Mouse (Mus musculus) inflammation-experienced regulatory T-cells, adult 16 weeks (primary cell): ENCODE results near the gene Cftr. TPM values are rescaled to one million over a fixed set of nuclear protein-coding genes. Genes with fewer than 3 reads are reported as not detected.

Source experiments
- polyA plus RNA-seq: library from polyadenylated mRNA; unstranded; fragments of 100-300 nt; shearing (Covaris generic); gene quantifications from one replicate; pipeline ENCODE4 v1.2.1, GENCODE M21; 2017

The Cftr gene
- not detected for polyA plus RNA-seq

DNA sequence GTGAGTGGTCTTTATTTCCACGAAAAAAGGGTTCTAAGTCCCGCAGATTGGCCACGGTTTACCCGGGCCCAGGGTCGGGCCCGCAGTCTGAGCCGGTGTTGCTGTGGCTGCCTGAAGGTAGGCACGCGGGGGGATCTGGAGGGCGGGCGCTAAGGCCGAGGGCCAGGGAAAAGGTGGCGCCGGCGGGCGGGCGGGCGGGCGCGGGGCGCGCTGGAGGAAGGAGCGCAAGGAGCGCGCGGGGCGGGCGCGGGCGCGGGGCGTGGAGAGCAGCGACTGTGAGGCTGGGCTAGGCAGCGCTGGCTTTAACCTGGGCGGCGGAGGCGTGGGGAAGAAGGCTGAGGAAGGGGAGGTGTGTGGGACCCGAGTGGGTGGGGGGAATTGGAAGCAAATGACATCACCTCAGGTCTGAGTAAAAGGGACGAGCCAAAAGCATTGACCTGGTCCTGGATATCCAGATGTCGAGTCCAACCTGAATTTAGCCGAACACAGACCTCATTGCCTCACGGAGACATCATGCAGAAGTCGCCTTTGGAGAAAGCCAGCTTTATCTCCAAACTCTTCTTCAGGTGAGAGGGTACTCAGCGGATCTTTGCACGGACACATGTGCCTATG, at the start of gene Cftr:
TSS of gene Cftr (plus strand) at position 377 of the 612 bp plus-strand sequence.

Other genes starting within 250 kb of the Cftr start
- not detected for gene Wnt2, start 140.1 kb upstream of the Cftr start, polyA plus RNA-seq
- gene Asz1, start 61.6 kb upstream of the Cftr start, polyA plus RNA-seq, result not detected